Mouse (Mus musculus): ENCODE measurements around the gene Inpp4a. TPM values are rescaled to one million over a fixed set of nuclear protein-coding genes. Genes with fewer than 3 reads are reported as not detected.

Inpp4a gene
- total and polyA plus RNA-seq, 3 experiments = 1.5 to 7.0 (median 4.0) TPM

- H3K27me3 ChIP-seq (replicated peaks) = no peaks in the 10 kb centered on the region
- dilution Hi-C loops (cut with MboI; ENCODE audit: extremely low pct_ligation_motif_present, extremely low pct_unique_long_range_greater_than_20kb, low sequenced_read_pairs) (no loop called here), in situ Hi-C loops (cut with MboI; ENCODE audit: low pct_ligation_motif_present, low pct_unique_long_range_greater_than_20kb, low sequenced_read_pairs) (no loop called here)
- H3K9me3 ChIP-seq (replicated peaks; ENCODE audit: low read length) = no peaks in the 10 kb centered on the region
- no peak overlapping the region for H3K4me2 ChIP-seq (ENCODE audit: insufficient read depth, low read depth, poor library complexity, severe bottlenecking)
- no peak overlapping the region for H3K4me3 ChIP-seq (replicated peaks in 1 of 3; ENCODE audit: low read depth in 2 of 3, low read length in 2 of 3, poor library complexity in 1 of 3)
- H3K4me1 ChIP-seq (ENCODE audit: control insufficient read depth in 1 of 2, insufficient read depth in 2 of 2) = peaks cover 5 to 62% of the 10 kb centered on the region in 2 experiments
- no peak overlapping the region for H3K9ac ChIP-seq (ENCODE audit: insufficient read depth, low read depth)
- H3K79me2 ChIP-seq (replicated peaks; ENCODE audit: control insufficient read depth, extremely low read depth, insufficient read depth, poor library complexity, severe bottlenecking) = no peaks in the 10 kb centered on the region
- H3K36me3 ChIP-seq (replicated peaks in 1 of 2; ENCODE audit: control insufficient read depth in 1 of 2, insufficient read depth in 1 of 2, low read length in 1 of 2) = peaks cover 0 to 8% of the 10 kb centered on the region in 2 experiments
- no peak for DNase-seq (ENCODE audit: extremely low read depth)
- TF ChIP-seq MAX (IDR thresholded peaks at IDR 0.05; ENCODE audit: low read length) (no peak), ZNF384 (IDR thresholded peaks at IDR 0.05; ENCODE audit: low read depth, low read length) (no peak), POLR2A (IDR thresholded peaks at IDR 0.05; ENCODE audit: low read depth, low read length) (no peak), CHD1 (IDR thresholded peaks at IDR 0.05; ENCODE audit: low read depth, low read length) (no peak), EP300 (IDR thresholded peaks at IDR 0.05; ENCODE audit: low read length) (no peak), SIN3A (IDR thresholded peaks at IDR 0.05; ENCODE audit: low read length) (no peak), CTCF (conservative IDR thresholded peaks at IDR 0.05 in 1 of 2, IDR thresholded peaks at IDR 0.05 in 1 of 2; ENCODE audit: low read depth in 2 of 2, low read length in 2 of 2) (no peak), POLR2AphosphoS2 (IDR thresholded peaks at IDR 0.05; ENCODE audit: low read depth, low read length) (no peak), ELF1 (IDR thresholded peaks at IDR 0.05; ENCODE audit: low read depth, low read length) (no peak), PAX5 (IDR thresholded peaks at IDR 0.05; ENCODE audit: low read length) (no peak), E2F4 (IDR thresholded peaks at IDR 0.05; ENCODE audit: insufficient replicate concordance, low read depth, low read length) (no peak), BHLHE40 (IDR thresholded peaks at IDR 0.05; ENCODE audit: low read depth, low read length) (no peak), MAZ (IDR thresholded peaks at IDR 0.05; ENCODE audit: low read depth, low read length) (no peak), NRF1 (IDR thresholded peaks at IDR 0.05; ENCODE audit: low read depth, low read length) (no peak), JUN (IDR thresholded peaks at IDR 0.05; ENCODE audit: insufficient read depth, low read depth, low read length) (no peak), SMC3 (IDR thresholded peaks at IDR 0.05; ENCODE audit: low read depth, low read length) (no peak)
- no peak overlapping the region for H3K27ac ChIP-seq (ENCODE audit: insufficient read depth, low read depth)
These were observed 18.1 kb downstream of the Inpp4a start for GRCm38 (mm10) chr1:37317644-37318285.

GRCm38 (mm10) chr1:37318558-37318957 lies 18.9 kb downstream of the Inpp4a start:
- Histone ChIP-seq H3K9me3 (replicated peaks; ENCODE audit: low read length) (no peaks in the 10 kb centered on the region), H3K27me3 (replicated peaks) (no peaks in the 10 kb centered on the region), H3K4me1 (ENCODE audit: control insufficient read depth in 1 of 2, insufficient read depth in 2 of 2) (peaks cover 3 to 59% of the 10 kb centered on the region in 2 experiments; a peak in 3 of 4 replicates), H3K79me2 (replicated peaks; ENCODE audit: control insufficient read depth, extremely low read depth, insufficient read depth, poor library complexity, severe bottlenecking) (no peaks in the 10 kb centered on the region), H3K4me2 (ENCODE audit: insufficient read depth, low read depth, poor library complexity, severe bottlenecking) (no peak overlapping the region), H3K36me3 (replicated peaks in 1 of 2; ENCODE audit: control insufficient read depth in 1 of 2, insufficient read depth in 1 of 2, low read length in 1 of 2) (peaks cover 0 to 7% of the 10 kb centered on the region in 2 experiments), H3K27ac (ENCODE audit: insufficient read depth, low read depth) (no peak overlapping the region; the same call in 1 of the 2 replicates), H3K9ac (ENCODE audit: insufficient read depth, low read depth) (no peak overlapping the region), H3K4me3 (replicated peaks in 1 of 3; ENCODE audit: low read depth in 2 of 3, low read length in 2 of 3, poor library complexity in 1 of 3) (no peak overlapping the region)
- in situ Hi-C loops (cut with MboI; ENCODE audit: low pct_ligation_motif_present, low pct_unique_long_range_greater_than_20kb, low sequenced_read_pairs) (no loop called here), dilution Hi-C loops (cut with MboI; ENCODE audit: extremely low pct_ligation_motif_present, extremely low pct_unique_long_range_greater_than_20kb, low sequenced_read_pairs) (no loop called here)
- DNase-seq (ENCODE audit: extremely low read depth) = no peak
- TF ChIP-seq ZC3H11A (IDR thresholded peaks at IDR 0.05; ENCODE audit: low read depth, low read length) (no peak), RAD21 (IDR thresholded peaks at IDR 0.05; ENCODE audit: low read depth, low read length) (no peak), NRF1 (IDR thresholded peaks at IDR 0.05; ENCODE audit: low read depth, low read length) (no peak), SMC3 (IDR thresholded peaks at IDR 0.05; ENCODE audit: low read depth, low read length) (no peak), JUN (IDR thresholded peaks at IDR 0.05; ENCODE audit: insufficient read depth, low read depth, low read length) (no peak)
